Mouse (Mus musculus): ENCODE results near the gene Ambp.

The Ambp gene

GRCm38 (mm10) chr4:63118639-63119437, 35.8 kb downstream of the Ambp start:
- DNase-seq (ENCODE audit: low spot score) = peak; percentile 78

GRCm38 (mm10) chr4:63105651-63106050, 48.9 kb downstream of the Ambp start:
- no peak for DNase-seq (ENCODE audit: low spot score)

GRCm38 (mm10) chr4:63102025-63102424, 52.6 kb downstream of the Ambp start:
- no peak for DNase-seq (ENCODE audit: low spot score)

- DNase-seq (ENCODE audit: low spot score) = no peak
Measured at GRCm38 (mm10) chr4:63100478-63100877, 54.1 kb downstream of the Ambp start.

- DNase-seq (ENCODE audit: low spot score) = no peak
Measured at GRCm38 (mm10) chr4:63097603-63098002, 57.0 kb downstream of the Ambp start.
